Mouse (Mus musculus) liver, postnatal 0 days (tissue): ENCODE measurements around the gene Gatad2a. TPM values are rescaled to one million over a fixed set of nuclear protein-coding genes. Genes with fewer than 3 reads are reported as not detected.

Source experiments
- ATAC-seq: fragments of 200-750 bp; cut with Nextera tagmentation; 2 replicates; pipeline ENCODE4 v1.8.0; 2017; ENCODE audit warnings: mild to moderate bottlenecking, moderate library complexity
- DNase-seq: peaks from one replicate; pipeline ENCODE4 v3.0.0-alpha.2; 2016
- H3K27ac ChIP-seq: fragments of 300-500 bp; sonication (generic); 2 replicates; pipeline ENCODE4 v1.5.1; 2014; ENCODE audit warnings: antibody characterized with exemption, moderate library complexity, mild to moderate bottlenecking, low read depth
- H3K27me3 ChIP-seq: fragments of 300-500 bp; sonication (generic); 2 replicates; pipeline ENCODE4 v1.6.1; 2014; ENCODE audit warnings: low read length, control low read depth, mixed read lengths; ENCODE audit not compliant: insufficient read depth
- H3K36me3 ChIP-seq: fragments of 300-500 bp; sonication (generic); replicated peaks from 2 replicates; pipeline ENCODE4 v1.6.1; 2014; ENCODE audit warnings: mild to moderate bottlenecking, control low read depth, low read length, moderate library complexity, mixed read lengths; ENCODE audit not compliant: insufficient read depth
- H3K4me1 ChIP-seq: fragments of 300-500 bp; sonication (generic); 2 replicates; pipeline ENCODE4 v1.6.1; 2014; ENCODE audit warnings: antibody characterized with exemption, mild to moderate bottlenecking, control low read depth; ENCODE audit not compliant: insufficient read depth
- H3K4me2 ChIP-seq: fragments of 300-500 bp; sonication (generic); 2 replicates; pipeline ENCODE4 v1.6.1; 2014; ENCODE audit warnings: low read depth, mild to moderate bottlenecking, low read length, moderate library complexity, mixed read lengths
- H3K4me3 ChIP-seq: fragments of 300-500 bp; sonication (generic); 2 replicates; pipeline ENCODE4 v1.5.1; 2014; ENCODE audit warnings: low read depth, low read length
- H3K9ac ChIP-seq: fragments of 300-500 bp; sonication (generic); replicated peaks from 2 replicates; pipeline ENCODE4 v1.6.1; 2014; ENCODE audit warnings: mild to moderate bottlenecking, moderate library complexity
- H3K9me3 ChIP-seq: fragments of 300-500 bp; sonication (generic); 2 replicates; pipeline ENCODE4 v1.6.1; 2016; ENCODE audit warnings: mild to moderate bottlenecking, control low read depth, low read length, mixed read lengths
- CTCF ChIP-seq: sonication (generic); IDR thresholded peaks from 2 replicates; pipeline ENCODE4 v1.5.1; 2016; ENCODE audit warnings: antibody characterized with exemption, low read depth
- EP300 ChIP-seq: IDR thresholded peaks from 2 replicates; pipeline ENCODE4 v1.6.1; 2016; ENCODE audit warnings: antibody characterized with exemption, low read depth, mild to moderate bottlenecking
- WGBS: fragments of 180-500 bp; shearing (Covaris S2); extraction: QIAGEN DNeasy Blood & Tissue Kit; methylation state at CpG from one replicate; pipeline ENCODE4 v1.1.7; 2014; ENCODE audit not compliant: insufficient replicate concordance; 5-methylcytosine and 5-hydroxymethylcytosine counted together
- polyA plus RNA-seq: library from polyadenylated mRNA; unstranded; fragments of >200 nt; fragmentation: Nextera tagmentation; extraction: Ambion mirVana; gene quantifications from 2 replicates; pipeline ENCODE4 v1.2.1, GENCODE M21; 2015

Gatad2a gene
- polyA plus RNA-seq, 1 experiment from 2014 or later: 20.7 TPM

- TF ChIP-seq CTCF: no peak
- TF ChIP-seq EP300: no peak
- H3K4me1 ChIP-seq: peaks cover 37% of the 10 kb centered on the region
- no peak overlapping the region for H3K27ac ChIP-seq
- ATAC-seq (no peak), DNase-seq (no peak)
- no peaks in the 10 kb centered on the region for H3K9me3 ChIP-seq
- H3K27me3 ChIP-seq: no peaks in the 10 kb centered on the region
- H3K36me3 ChIP-seq: peaks cover 19% of the 10 kb centered on the region
- WGBS: 67% methylated on average over 3 of the region's 3 CpGs
- no peak overlapping the region for H3K4me2 ChIP-seq
- no peak overlapping the region for H3K4me3 ChIP-seq
- no peak overlapping the region for H3K9ac ChIP-seq
These were observed 58.7 kb downstream of the Gatad2a start for GRCm38 (mm10) chr8:69937466-69937865.

GRCm38 (mm10) chr8:69936050-69936794 lies 60.0 kb downstream of the Gatad2a start:
- Histone ChIP-seq H3K9ac (no peak overlapping the region), H3K27ac (no peak overlapping the region; the same call in 1 of the 2 replicates), H3K4me2 (no peak overlapping the region), H3K27me3 (no peaks in the 10 kb centered on the region), H3K36me3 (peaks cover 19% of the 10 kb centered on the region), H3K9me3 (no peaks in the 10 kb centered on the region), H3K4me3 (no peak overlapping the region), H3K4me1 (peaks cover 35% of the 10 kb centered on the region)
- 78% methylated on average over 7 of the region's 7 CpGs for WGBS
- DNase-seq: no peak
- TF ChIP-seq CTCF (no peak), EP300 (no peak)
- ATAC-seq: peak; percentile 65

- no peaks in the 10 kb centered on the region for H3K9me3 ChIP-seq
- H3K4me2 ChIP-seq: no peak overlapping the region
- H3K9ac ChIP-seq: no peak overlapping the region
- TF ChIP-seq CTCF (no peak), EP300 (no peak)
- H3K36me3 ChIP-seq: peaks cover 19% of the 10 kb centered on the region
- no peak overlapping the region for H3K27ac ChIP-seq
- H3K4me1 ChIP-seq: peaks cover 30% of the 10 kb centered on the region
- ATAC-seq (no peak), DNase-seq (no peak)
- H3K27me3 ChIP-seq: no peaks in the 10 kb centered on the region
- H3K4me3 ChIP-seq: no peak overlapping the region
- 98% methylated on average over 3 of the region's 3 CpGs for WGBS
These were observed 60.8 kb downstream of the Gatad2a start for GRCm38 (mm10) chr8:69935431-69935830.

GRCm38 (mm10) chr8:69934582-69934981 lies 61.6 kb downstream of the Gatad2a start:
- H3K27ac ChIP-seq: no peak overlapping the region
- no peak overlapping the region for H3K4me3 ChIP-seq
- H3K9me3 ChIP-seq: no peaks in the 10 kb centered on the region
- 69% methylated on average over 5 of the region's 5 CpGs for WGBS
- peaks cover 22% of the 10 kb centered on the region for H3K4me1 ChIP-seq
- no peaks in the 10 kb centered on the region for H3K27me3 ChIP-seq
- TF ChIP-seq CTCF (no peak), EP300 (no peak)
- no peak for DNase-seq
- ATAC-seq: no peak
- no peak overlapping the region for H3K9ac ChIP-seq
- H3K4me2 ChIP-seq: no peak overlapping the region
- peaks cover 21% of the 10 kb centered on the region for H3K36me3 ChIP-seq

- Histone ChIP-seq H3K27ac (no peak overlapping the region), H3K9ac (no peak overlapping the region), H3K36me3 (peaks cover 21% of the 10 kb centered on the region), H3K4me2 (no peak overlapping the region), H3K9me3 (no peaks in the 10 kb centered on the region), H3K4me3 (no peak overlapping the region), H3K27me3 (no peaks in the 10 kb centered on the region), H3K4me1 (peaks cover 19% of the 10 kb centered on the region)
- no peak for DNase-seq
- WGBS: 51% methylated on average over 2 of the region's 2 CpGs
- TF ChIP-seq CTCF (no peak), EP300 (no peak)
- ATAC-seq: no peak
These were observed 62.4 kb downstream of the Gatad2a start for GRCm38 (mm10) chr8:69933811-69934210.

GRCm38 (mm10) chr8:69926901-69927300 lies 69.3 kb downstream of the Gatad2a start:
- no peak overlapping the region for H3K27ac ChIP-seq
- no peak overlapping the region for H3K9ac ChIP-seq
- H3K4me3 ChIP-seq: no peak overlapping the region
- peaks cover 14% of the 10 kb centered on the region; the same call in 1 of the 2 replicates for H3K36me3 ChIP-seq
- no peak overlapping the region for H3K4me2 ChIP-seq
- no peaks in the 10 kb centered on the region for H3K27me3 ChIP-seq
- no peaks in the 10 kb centered on the region for H3K9me3 ChIP-seq
- DNase-seq (no peak), ATAC-seq (no peak)
- peaks cover 21% of the 10 kb centered on the region for H3K4me1 ChIP-seq
- no peak for TF ChIP-seq CTCF
- no peak for TF ChIP-seq EP300
